Mouse (Mus musculus): ENCODE measurements at regions not wholly inside any gene's neighbourhood (a gene's known extent, or its start where the extent isn't known, plus 50 kb on each side); places are given as distances from the start of the nearest gene placed in this dataset.

DNA sequence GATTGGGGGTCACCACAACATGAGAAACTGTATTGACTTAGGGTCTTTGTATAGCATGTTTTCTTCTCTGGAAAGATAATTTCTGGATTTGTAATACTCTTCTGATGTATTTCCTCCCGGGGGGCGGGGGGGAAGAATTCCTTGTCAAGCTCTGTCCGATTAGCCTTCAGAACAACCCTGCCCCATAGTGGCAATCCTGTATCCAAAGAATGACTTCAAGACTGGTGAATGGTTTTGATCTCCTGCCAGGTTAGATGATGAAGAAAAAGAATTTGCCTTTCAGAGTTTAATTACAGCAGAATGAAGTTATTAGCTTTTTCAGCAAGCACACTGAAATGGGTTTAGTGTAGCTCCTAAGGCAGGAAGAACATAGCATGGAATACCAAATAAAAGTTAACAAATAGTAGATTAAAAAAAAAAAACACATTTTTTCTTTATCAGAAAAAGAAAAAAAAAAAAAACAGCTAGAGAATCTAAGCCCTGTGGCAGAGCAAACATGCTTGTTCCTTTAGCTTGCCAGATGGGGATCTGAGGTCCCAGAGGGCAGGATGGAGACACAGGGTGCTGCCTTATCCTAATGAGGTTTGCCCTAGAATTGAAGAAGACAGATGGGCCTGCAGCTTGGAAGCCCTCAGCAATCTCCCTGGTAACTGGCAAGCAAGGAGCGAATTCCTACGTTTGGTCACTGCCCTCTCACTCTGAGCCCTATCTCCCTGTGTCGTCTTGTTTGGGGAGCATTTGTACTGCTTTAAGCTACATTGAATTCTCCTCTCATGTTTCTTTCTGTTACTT, 280.9 kb upstream of the Gm9972 start:
- no peak for DNase-seq

DNA sequence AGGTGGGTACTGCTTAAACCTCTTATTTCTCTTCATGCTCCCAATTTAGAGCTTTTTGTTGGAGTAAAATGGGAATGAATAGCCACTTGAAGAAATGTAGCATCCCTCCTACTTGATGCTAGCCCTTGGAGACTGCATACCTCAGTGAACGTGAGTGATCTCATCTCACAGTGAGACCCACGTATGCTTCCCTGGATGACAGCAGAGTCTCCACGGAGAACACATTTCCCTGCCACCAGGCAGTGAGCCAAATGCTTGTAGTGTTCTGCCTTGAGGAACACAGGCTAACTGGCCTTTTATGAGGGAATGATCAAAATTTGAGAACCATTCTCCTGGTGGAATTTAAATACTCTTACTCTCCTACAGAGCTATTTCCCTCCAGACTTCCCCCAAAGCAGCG, 280.1 kb upstream of the Gm9972 start:
- no peak for DNase-seq

DNA sequence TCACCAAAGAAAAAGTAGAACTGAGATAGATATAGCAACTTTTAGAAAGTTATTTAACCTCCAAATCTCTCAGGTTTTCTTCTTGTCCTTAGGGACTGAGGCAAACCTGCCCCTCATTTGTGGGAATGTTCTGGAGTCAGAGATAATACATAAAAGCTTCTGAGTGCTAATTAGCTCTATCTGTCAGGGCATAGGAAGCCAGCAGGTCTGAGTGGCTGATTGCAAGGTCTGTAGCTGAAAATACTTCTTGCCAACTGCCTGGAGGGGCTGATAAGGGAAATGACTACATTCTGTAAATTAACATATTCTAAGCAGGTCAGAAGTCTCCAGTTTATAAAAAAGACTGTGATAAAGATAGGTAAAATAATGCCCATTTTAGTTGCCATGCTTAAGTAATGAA, 270.3 kb upstream of the Gm9972 start:
- DNase-seq: no peak

DNA sequence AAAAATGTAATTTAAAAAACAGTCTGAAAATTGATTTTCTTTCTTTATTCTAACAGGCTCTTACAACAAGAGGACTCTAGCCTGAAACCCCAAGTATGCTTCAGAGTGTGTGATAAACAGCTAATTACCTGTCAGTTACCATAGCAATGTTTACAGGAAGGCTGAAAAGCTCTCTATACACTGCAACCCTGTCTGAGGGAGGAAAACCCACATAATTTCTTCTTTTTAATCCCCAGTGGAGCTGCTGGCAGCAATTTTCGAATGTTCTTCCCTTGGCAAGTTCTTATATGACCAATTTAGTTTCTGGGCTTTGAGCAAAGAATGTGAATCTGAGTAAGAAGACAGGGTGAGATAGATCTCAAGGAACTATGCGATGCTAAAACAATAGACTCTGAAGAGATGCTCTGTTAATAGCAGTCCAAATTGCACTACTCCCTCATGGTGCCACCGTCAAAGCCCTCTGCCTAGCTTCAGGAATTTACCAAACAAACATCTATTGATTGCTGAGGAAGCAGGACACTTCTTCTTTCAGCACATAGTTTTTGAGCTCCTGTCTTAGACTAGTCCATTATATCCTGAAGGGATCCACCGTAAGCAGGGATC, 260.4 kb upstream of the Gm9972 start:
- no peak for DNase-seq

DNA sequence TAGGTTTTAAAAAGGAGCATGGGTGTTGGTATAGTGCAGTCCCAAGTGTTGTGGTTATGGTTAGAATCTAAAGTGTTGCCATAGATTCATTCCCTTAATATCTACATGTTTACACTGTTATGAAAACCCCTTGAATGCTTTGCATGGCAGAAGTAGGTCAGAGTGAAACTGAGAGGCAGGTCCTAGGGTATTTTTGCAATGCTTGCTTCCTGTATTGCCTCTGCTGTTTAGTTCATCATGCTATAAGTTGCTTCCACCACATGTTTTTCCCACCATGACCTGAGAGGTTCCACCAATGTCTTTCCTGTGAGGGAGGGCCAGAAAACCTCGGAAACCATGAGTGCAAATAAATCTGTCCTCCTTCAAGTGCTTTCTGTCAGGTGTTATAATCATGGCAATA, 224.1 kb upstream of the Gm9972 start:
- no peak for DNase-seq

DNA sequence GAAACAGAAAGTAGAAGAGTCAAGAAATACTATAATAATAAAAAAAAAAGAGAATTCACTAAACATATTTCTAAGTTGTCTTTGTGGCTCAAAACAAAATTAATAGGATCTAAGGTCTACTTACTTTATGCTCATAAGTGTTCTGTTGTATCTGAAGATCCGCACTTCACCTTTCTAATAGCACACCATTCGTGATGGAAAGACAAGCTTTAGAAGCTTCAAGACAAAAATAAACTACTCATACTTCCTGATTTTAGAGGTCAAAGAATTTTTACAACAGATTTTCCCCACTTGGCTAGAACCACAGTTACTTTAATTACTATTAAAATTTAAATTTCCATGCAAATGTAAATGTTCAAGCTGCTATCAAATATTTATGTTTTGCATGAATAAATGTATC, 219.8 kb upstream of the Gm9972 start:
- no peak for DNase-seq

DNA sequence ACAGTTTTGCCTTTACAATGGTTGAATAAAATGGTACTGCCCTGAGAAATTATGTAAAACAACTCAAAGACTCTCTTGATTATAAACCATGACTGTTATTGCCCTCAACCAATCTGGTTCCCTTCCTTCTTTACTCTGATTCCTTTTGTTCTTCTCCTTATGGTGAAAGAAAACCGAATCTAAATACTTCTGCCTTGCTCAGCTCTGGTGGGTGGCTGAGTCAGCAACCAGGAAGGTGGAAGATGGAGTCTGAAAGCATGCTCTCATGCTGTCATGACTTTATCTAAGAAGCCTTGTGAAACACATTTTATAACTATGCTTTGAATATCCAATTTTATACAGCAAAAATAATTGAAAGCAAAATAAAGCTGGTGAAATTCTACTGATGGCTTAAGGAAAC, 212.7 kb upstream of the Gm9972 start:
- no peak for DNase-seq

DNA sequence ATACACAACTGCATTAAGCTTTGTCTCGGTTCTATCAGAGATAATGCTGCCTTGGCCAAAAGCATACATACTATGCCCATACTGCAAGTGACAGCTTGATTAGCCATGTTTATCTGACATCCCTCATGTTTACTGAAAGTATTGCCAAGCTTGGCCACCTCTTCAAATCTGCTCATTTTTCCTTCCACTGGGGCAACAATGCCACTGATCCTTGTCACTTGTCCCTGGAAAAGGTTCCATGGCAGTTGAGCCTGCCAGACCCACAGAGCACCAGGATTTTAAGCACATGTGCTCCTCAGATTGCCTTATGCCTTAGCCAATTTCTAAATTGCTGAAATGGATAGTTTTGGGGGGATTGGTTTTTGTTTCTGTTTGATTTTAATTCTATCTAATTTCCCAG, 189.8 kb upstream of the Gm9972 start:
- DNase-seq: no peak

DNA sequence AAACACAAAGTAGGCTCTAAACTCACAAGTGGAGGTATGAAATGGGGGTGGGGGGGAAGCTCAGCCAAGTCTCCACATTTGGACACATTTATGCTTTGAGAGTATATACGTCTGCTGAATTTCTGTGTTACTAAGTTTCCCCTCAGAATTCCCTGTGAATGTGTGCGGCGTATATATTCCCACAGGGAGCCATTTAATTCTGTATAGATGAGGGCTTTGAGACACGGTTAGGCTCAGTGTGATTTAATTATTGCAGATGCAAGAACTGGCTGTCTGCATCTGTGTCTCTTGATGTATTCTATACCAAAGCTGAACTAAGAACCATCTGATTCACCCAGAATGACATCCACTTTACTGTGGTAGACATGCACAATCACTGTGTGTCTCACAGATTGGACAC, 181.1 kb upstream of the Gm9972 start:
- no peak for DNase-seq

DNA sequence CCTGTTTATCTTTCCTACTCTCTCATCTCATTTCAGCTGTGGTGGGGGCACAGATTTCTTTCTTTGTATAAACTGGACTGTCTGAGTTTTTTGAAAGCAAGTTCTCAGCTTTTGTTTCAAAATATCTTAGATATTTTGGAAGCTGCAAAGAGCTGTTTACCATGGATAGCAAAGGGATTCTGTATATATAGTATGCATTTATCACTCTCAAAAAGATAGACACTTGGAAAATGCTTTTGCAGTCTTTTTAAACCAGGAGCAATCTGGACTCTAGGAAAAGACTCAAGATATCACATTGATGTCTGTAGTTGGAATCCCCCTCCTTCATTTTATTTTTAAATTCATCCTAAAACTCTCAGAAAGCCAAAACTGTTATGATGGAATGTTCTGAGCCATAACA, 177.9 kb upstream of the Gm9972 start:
- no peak for DNase-seq

DNA sequence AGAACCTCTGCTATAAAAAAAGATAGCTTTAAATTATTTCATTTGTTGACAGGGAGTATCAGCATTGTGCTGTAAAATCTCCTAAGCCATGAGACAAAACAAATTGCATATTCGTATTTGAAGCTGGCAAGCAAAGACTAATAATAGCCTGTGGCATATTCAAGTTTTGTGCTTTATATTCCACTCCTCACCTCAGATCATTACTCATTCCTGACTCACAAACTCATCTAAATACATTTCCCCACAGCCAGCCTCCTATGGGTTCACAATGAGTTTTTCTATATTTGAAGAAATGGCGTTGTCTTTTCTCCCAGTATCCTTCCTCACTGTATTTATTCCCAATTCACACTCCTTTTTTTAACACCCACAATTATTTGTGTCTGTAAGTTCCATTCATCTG, 161.5 kb upstream of the Gm9972 start:
- no peak for DNase-seq

DNA sequence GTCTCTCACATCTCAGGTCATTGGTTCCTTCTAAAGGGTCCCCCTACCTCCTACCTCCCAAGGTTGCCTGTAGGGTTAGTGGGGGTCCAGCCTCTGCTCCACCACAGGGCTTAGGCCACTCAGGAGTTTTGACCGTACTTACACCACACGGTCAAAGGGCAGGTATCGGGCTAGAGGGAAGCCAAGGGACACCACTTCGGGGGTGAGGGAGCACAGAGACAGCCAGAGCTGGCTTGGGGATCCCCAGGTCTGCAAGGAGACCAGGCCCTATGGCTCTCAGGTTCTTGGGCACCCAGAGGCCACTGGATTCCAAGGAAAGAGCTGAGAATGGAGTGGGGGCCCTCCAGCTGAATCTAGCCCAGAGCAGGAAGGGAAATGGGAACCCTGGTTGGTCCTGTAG, 135.5 kb upstream of the Gm9972 start:
- DNase-seq: no peak

DNA sequence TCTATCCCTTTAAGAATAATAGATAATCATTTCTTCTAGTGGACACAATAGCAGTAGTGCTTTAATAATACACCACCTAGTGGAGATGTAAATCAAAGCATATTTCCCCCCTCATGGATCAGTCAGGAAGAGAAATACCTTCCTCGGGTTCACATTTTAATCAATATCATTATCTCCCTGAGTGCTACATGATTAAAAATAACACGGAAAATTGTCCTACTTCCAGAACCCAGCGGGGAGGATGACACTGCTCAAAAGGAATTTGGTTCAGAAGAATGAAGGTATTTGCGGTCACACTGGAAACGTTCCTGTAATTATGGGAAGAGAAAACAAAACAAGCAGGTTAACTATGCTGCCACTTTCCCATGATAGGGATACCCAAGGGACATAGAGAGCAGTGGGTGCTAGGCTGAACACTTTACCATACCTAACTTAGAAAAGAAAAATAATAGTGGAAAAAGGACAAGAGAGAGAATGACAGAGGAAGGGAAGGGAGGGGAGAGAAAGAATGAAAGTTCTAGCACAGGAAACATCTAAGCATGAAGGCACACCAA, 132.0 kb upstream of the Gm9972 start:
- DNase-seq: no peak

DNA sequence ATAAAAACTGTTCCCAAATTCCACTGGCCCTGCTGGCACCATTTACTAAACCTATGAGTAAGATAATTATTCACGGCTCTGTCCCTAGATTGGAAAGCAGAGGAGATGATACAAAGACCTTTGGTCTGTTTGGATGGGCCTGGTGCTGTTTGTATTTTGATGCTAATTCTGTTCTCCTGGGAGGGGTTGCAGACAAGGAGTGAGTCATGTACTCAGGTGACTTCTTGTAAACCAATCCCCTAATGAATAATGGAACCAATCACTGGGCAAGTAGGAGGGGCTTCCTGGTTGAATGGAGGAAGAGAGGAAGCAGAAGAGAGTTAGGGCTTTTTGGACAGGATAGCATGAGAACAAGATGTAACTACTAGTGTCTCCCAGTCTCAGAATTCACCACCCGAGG, 130.0 kb upstream of the Gm9972 start:
- DNase-seq: no peak

DNA sequence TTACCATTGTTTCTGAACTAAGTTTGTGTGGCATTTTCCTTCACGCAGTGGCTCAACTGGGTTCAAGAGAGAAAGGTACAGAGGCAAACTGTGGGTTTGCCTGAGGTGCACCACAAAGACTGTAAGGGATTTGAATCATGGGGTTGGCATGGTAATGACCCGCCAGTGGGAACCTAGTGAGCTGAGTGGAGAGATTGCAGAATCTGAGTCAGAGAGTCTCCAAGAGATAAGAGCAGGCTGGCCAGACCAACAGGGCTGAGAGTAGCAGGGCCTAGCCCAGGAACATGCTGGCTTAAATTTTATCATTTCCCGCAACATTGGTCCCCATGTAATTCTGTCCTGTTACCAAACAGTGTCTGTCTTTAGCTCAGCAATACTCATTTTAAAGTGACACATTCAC, 129.5 kb upstream of the Gm9972 start:
- DNase-seq: no peak

DNA sequence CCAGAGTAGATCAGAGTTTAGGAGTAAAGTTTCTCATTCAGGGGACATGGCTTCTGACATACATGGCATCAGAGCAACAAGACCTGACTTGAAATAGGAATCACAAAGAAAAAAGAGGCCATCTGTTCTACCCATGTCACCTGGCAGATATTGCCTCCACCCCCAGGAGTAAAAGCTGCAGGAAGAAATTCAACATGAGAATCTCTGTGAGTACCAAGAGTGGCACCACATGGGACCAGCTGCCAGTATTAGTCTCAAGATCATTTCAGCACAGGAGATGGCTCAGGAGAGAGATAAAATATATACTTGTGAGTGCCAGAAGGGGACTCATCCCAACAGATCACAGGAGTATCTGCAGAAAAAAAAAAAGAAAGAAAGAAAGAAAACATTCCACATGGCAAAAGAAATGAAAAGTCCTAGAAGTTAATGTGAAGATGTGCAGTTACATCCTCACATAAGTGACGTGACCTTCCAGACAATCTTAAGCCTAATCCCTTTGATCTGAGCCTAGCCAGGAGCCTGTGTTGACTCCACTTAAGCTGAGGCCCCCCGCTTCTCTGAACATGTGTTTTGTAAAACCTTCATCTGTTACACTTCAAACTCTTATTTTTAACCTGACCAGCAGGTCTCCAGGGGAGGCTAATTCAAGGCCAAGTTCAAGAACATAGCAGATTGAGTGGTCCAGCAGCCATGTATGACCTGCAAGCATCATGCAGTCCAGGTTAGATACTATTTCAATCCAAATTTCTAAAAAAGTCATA, 118.9 kb upstream of the Gm9972 start:
- DNase-seq: no peak

DNA sequence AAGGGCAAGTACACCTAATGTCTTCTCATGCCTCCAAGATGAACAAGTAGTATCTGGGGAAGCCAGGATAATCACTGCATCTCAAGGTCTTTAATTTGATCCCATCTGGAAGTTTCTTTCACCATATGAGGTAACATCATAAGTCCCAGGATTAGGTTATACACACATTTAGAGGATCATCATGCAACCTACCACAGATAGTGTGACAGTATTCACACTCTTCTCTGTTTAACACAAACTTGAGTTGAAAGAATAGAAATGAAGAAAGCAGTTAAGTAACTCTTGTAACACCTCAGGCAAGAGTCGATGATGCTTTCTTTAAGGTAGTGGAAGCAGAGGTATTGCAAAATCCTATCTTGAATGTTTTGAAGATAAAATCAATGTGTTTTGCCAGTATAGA, 116.3 kb upstream of the Gm9972 start:
- DNase-seq: no peak

DNA sequence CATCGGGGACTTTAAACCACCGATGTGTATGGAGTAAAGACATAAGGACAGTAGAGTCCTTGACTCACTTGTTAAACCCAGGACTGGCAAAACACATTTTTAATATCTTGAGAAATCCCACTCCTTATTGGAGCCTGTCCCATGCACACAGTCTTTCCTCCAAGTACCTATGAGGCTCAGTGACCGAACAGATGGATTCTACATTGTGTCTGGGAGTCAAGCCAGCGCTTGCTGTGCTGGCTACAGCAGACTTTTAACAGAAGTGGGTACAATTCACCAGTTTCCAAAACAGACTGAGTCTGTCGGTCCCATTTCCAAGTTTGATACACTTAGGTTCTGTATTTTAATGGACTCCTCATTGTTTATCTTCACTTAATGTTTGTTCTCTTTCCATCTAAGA, 108.4 kb upstream of the Gm9972 start:
- no peak for DNase-seq

DNA sequence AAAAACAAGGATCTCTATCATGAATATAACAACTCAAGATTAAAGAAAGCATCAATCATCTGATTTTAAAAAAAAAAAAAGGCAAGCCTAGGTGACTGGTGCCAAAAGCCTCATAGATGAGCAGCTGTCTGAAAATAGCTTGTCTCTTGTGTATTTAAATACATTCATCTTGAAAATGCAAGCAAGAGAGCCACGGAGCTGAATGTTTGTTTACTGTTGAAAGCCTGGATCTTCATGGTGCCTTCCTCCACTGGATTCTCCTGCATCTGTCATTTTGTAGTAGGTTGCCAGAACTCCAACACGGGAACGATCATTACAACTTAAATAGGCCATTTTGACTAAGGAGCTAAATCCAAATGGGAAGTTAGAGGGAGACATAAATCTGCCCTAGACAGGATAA, 106.6 kb upstream of the Gm9972 start:
- no peak for DNase-seq

DNA sequence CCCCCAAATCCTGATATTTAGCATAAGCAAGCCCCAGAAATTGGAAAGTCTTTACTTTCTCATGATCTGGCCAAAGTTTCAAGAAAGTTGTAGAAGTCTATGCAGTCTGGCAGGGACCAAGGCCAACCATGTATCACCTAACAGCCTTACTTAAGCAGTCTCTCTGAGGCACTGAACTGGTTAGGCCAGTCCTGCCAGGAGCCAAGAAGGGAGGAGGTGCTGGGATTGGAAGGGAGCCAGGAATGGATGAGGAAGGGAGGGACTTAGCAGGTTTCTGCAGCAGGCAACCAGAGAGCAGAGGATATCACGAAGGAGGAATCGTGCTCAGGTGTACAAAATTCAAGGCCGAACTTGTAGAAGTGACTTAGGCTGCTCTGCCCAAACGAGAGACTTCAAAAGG, 96.3 kb upstream of the Gm9972 start:
- peak; percentile 7 for DNase-seq

DNA sequence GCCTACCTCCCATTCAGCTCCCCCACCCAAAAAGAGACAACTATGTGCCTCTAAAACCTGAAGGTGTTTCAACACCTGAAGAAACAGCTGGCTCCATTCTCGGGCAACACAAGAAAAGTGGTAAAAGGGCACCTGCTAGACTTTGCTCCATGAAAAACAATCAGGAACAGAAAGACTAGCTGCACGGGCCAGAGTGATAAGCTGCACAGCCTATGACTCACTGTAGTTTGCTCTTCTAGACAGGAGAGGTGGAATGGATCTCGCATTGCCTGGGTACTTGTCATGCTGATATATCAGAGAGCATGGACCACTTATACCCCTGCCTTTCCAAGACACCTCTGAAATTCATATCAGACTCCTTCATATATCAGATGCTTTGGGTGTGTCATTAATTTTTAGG, 94.0 kb upstream of the Gm9972 start:
- DNase-seq: no peak

DNA sequence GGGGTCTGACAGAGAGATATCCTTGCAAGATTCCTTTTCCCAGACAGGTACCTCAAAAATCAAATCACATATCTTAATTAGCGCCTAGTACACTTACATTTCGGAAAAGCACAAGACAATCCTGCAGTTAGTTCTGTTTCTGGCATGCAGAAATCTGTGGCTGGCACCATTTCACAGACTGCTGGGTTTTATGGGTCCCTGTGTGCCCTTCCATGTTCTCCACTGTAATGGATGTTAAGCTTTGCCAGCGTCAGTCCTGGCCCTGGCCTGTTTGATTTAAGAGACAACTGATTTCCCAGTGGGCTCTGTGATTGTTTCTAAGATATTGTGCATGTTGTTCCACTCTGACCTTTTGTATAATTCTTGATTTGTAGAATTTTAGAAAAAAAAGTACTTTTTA, 93.3 kb upstream of the Gm9972 start:
- no peak for DNase-seq

DNA sequence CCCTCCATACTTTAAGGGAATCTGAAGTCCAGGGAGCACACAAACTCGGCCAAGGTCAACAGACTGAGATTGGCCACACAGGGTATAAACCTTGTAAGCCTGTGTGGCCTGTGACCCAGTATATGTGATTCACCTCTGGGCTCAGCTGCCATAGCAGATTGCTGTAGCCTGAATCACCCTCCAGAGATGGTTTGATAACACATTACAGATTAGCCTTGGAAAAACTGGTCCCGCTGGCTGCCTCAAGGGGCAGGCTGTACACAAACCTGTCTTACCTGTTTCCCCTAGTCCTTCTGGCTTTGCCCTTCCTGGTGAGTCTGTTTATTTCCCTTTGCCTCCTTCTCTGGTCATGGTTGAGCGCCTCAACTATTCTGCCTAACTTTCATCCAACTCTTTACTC, 91.0 kb upstream of the Gm9972 start:
- DNase-seq: no peak

DNA sequence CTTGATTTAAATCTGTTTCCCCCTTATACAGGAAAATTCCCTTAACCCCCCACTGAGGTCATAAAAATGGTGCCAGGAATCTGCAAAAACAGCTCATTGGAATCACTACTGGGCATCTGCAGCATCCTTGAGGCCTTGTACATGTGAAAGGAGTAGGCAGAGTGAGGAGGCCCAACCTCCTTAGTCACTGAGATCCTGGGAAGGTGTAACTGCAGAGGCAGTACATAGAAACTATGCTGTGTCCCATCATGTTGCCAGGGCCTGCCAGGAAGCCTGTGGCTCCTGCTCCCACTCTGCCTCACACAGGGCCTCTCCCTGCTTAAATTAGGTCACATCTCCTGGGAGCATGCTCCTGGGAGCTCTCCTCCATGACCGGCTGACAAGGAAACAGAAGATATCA, 85.7 kb upstream of the Gm9972 start:
- no peak for DNase-seq
